Mouse (Mus musculus) retina, postnatal 1 day (tissue): ENCODE results near the gene Cd37.

ENCODE experiments used
- DNase-seq: peaks from one replicate; pipeline ENCODE4 v3.0.0-alpha.2; 2012

The Cd37 gene

DNA sequence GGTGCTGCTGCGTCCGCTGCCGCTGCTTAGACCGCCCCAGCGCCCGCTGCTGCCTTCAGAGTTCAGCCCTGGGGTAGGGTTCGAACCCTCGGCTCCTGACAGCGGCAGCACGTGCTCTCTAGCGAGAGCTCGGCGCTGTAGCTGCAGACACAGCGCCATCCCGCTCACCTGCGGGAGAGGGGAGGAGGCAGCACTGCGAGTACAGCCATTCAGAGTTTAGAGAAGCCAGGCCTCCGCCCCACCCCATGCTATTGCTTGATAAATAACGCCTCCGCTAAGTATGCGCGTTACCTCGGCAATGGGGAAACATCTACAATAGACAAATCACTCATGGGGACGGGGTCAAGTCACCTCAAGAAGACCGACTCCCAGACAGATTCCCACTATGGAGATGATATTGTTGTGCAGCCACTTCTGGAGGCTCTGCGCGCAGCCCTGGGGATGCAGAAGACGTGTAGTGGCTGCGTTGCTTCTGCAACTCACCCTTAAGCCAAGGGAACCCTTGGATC, 4.5 kb downstream of the Cd37 start:
- no peak for DNase-seq

DNA sequence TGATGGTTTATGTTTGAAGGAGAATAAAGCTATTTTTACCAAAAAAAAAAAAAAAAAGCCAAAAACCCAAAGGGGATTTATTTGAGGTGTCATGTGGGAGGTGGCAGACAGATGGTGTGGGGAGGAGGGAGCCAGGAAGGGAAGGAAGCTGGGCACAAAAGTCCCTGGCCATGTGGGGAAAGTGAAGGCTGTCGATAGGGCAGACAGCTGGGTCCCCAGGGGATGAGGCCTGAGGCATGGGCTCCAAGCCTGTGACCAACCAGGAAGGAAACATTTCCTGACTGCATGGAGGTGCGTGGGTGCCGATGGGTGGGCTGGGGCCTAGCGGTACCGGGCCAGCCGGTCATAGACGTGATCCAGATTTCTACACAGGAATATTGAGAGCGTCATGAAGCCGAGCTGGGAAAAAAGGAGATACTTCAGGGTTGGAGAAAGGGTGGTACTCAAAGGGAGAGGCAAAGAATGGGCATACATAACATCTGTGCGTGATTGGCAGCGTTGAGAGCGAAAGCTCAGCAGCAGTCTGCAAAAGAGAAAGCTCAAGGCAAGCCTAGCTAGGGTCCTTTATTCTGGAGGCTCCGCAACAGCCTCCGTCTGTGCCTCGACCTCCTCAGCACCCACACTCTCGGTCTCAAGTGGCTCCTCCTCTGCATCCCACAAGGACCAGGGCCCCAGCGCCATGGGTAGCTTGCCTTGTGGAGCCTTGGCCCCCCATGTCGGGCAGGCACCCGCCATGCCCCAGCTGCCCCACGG, 5.2 kb downstream of the Cd37 start:
- no peak for DNase-seq

DNA sequence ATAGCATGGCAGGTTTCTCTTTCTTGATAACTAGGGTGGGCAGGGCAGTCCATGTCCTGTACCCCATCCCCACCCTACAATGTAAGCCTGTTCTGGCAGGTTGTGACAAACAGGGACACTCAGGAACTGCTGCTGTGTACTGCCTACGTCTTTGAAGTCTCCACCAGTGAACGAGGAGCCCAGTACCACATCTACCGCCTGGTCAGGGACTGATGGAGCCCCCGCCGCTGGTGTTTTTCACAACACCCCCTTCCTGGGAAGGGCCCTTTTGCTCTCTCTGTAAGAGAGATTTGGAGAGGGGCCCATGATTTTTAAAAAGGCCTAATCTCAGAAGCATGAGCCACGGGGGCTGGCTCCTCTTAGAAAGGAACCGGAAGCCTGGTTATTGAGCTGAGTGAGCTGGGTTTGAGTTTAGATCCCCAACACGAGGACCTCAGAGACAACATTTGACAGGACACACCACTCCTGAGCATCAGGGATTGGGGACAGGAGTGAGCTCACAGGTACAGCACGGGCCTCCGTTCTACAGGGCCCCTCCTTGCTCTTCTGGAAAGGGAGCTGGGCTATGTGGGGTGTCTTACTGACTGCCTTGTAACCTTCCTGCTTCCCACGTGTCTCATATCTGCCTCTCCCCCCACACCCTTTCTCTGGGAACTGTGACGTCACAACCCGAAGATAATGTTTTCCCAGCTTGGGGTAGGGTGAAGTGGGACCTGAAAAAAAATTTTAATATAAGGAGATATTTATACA, 6.0 kb downstream of the Cd37 start:
- DNase-seq = no peak

DNA sequence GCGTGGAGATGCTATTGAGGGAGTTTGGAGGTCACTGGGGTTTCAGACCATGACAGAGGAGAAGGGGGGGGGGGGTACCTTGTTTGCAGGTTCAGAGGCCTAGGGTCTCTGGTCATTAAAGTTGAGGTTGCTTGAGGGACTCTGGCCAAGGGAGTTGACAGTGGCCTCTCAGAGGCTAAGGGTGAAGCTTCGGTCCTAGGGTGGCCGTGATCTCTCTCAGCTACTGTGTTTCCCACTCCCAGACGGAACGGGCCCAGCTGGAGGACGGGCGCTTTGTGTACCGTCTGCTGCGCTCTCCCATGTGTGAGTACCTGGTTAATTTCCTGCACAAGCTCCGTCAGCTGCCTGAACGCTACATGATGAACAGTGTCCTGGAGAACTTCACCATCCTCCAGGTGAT, 7.0 kb downstream of the Cd37 start:
- DNase-seq = no peak

DNA sequence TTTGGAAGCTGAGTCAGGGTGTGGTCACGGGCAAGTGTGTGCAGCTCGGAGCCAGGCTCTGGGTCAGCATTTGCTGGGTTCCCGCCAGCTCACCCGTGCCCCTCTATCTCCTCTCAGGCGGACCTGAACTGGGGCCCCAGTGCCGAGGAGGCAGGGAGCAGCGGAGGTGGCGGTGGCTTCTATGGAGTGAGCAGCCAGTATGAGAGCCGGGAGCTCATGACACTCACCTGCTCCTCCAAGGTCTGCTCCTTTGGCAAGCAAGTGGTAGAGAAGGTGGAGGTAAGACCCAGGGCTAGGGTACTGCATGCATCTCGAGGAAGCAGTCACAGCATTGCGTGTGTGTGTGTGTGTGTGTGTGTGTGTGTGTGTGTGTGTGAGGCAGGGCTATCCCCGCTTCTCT, 7.7 kb downstream of the Cd37 start:
- DNase-seq = no peak

DNA sequence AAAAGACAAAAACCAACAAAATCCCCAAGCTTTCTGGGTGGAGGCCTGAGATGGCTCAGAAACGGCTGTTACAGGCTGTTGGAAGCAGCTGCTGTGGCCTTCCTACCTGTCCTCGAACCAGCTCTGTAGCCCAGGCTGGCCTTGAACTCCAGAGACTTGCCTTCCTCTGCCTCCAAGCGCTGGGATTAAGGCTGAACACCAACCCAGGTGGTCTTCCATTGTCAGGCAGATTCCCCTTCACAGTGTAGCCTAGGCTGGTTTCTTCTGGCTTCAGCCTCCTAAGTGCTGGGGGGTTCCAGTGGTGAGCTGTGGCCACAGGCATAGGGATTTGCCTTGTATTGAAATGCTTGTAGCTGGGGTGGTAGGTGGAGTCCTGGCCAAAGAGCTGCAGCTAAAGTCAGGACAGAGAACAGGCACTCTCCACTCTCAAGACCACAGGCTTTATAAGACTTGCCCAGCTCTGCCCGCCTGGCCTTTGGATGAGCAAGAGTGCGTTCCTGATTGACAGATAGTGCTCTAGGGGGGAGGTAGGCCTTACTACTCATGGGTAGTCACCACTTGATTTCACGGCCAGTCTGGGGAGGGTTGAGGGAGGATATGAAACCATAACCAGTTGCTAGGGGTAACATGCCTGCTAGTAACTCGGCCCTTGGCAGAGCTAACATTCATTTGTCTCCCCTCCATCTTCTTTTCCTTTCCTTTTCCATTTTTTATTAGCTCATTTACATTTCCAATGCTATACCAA, 9.3 kb downstream of the Cd37 start:
- DNase-seq = no peak

DNA sequence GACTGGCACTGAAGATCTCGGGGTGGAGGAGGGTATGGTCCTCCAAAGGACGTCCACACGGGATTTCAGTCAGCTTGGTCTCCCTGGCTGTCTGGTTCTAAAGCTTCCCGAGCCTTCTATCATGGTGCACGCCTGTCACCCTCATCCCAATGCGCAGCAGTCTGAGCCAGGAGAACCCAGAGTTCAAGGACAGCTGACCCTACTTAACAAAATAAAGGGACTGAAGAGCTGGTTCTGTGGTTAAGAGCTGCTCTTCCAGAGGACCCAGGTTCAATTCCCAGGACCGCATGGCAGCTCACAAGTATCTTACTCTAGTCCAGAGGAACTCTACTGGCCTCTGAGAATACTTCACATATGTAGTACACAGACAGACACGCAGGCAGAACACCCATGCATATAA, 9.9 kb downstream of the Cd37 start:
- no peak for DNase-seq

DNA sequence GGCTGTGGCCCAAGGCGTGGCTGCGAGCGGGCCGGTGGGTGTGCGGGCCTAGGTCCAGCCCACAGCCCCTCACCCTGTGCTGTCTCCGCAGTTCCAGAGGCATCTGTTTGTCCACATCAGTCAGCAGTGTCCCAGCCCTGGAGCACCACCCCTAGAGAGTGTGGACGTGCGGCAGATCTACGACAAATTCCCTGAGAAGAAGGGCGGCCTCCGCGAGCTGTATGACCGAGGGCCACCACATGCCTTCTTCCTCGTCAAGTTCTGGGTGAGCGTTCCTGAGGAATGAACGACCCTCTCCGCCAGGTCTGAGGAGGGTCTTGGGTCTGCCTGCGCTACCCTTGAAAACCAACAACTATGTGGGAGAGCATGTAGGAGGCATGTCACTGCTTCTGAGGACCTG, 10.4 kb downstream of the Cd37 start:
- DNase-seq = no peak

DNA sequence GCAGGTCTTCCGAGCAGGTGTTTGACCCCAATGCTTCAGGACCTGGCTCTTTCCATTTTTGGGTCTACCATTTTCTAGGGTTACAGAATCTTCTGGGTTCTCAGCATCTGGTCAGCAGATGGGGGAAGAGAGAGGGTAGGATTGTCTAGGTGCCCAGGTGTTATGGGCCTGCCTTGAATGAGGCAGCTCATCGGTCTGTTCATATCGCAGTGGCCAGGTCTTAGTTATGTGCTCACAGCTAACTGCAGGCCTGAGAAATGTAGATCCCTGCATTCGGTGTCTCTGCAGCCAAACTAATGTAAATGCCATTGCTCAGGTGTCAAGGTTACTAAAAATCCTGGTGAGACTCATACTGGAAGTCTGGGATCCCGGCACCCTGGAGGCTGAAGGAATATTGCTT, 12.5 kb downstream of the Cd37 start:
- DNase-seq = no peak

DNA sequence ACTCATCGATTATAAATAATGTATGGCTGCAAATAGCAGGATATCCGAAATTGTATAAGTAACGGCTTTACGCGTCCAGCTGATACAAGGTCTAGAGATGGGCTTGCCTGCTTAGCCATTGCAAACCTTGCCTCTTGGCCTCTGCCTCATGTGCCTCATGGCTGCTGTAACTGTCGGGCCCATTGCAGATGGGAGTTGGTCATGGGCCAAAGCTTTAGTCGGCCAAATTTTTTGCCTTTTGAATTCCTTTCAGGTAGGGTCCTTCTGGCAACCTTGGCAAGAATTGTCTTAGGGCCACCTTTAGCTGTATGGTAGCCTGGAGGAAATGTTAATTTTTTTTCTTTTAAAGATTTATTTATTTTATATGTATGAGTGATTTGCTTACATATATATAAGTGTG, 14.1 kb downstream of the Cd37 start:
- DNase-seq = no peak

DNA sequence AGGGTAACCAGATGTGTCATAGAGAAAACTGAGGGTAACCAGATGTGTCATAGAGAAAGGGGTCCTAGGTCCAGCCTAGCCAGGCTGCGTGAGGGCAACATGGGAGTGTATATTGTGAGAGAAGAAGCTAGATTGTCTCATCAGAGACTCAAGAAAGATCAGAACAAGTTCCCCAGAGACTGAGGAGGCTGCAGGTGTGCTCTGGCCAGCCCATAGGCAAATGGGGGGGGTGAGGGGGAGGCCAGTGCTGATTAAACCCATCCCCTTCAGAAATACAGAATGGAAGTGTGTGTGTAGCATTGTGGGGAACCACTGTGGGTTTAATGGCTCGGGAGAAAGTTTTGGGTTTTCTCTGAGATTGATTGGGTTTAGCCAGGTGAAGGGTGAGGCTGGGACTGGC, 17.2 kb downstream of the Cd37 start:
- no peak for DNase-seq

DNA sequence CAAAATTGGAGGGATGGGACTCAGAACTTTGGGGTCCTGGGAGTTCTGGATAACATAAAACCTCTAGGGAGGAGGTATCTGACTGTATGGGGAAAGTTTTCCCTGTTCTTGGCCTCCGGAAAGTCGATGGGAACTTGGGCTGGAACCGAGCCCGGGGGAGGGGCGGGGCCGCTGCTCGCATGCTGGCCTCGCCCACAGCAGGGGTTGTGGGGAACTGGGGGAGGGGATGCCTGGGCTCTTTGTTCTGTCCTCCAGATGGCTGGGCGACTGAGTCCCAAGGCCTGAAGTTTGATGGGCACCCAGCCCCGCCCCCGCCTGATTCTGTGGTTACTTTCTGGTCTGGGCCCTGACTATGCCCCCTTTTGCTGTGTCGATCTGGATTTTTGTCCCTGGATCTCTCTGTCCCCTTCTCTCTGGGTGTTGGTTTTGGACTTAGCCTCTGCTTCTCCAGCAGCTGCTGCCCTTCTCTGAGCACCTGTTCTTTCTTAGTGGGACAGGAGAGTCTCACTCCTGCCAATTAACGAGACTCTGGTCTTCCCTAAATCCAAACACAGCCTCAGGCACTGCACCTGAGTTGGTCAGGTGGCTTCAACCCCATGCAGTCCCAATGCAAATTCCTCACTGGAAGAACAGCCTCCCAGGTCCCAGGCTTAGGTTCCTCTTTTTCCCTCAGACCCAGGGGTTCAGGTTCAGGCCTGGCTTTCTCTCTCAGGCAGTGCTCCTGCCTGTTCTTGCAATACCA, 22.3 kb downstream of the Cd37 start:
- peak; percentile 94 for DNase-seq

DNA sequence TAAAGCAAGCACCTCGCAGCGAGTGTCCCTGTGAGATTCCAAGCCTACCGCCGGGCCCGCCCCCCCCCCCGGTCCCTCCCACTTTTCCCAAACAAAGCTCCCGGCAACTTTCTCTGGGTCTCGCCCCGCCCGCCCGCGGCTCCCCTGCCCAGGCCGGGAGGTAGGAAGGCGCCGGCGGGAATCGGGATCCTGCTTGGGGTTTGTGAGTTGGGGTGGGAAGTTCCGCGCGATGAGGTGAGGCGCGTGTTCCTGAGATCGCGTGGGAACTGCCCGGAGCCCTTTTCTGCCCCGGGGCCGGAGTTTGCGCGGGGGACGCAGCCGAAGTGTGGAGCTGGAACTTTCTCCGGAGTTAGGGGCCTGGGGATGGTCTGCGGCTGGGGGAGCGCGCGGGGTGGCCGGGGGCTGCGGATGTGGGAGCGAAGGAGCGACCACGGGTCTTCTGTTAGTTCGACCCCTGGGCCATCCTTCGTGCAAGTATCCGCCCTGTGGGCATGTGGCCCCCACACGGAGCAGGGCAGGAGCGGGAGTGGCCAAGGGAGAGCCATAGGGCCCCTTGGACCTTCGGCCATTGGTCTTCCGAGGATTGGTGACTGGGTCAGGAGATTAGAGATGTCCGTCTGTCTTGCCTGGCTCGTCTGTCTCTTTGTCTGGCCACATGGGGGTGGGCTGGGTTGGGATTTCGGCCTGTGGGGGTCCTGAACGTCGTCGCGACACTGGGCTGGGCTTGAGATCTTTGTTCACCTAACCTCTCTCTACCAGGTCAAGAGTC, 23.1 kb downstream of the Cd37 start, which contains the start of gene Tead2:
Gene Tead2, plus strand, starts transcription at position 81 of the 769 bp plus-strand sequence.
- peak; percentile 82 for DNase-seq

DNA sequence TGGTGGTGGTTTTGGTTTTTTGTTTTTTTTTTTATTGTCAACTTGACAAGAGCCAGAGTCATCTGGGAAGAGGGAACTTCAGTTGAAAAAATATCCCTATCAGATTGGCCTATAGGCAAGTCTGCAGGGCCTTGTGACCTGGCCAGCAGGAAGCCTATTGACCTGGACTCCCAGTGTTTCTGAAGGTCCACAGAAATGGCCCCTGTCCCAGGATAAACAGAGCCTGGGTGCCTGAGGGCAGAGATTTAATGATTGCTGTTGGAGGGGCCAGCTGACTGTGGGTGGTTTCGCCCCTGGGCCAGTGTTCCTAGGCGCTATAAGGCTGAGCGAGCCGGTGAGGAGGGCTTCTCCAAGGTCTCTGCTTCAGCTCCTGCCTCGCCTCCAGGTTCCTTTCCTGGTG, 25.2 kb downstream of the Cd37 start:
- DNase-seq = no peak

DNA sequence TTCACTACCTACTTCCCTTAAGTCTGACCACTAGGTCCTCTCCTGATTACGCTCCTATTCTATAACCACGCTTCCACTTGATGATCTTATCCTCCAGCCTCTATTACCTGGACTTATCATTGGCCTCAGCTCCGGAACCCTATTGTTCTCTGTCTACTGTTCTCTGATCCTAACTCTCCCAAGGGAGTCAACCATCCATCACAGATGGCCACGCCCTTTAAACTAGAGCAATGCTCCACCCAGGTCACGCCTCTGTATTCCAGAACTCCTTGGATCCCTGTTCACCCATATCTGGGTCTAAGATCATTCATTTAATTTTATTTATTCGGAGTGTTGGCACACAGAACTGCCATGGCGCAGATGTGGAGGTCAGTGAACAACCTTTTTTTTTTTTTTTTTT, 26.6 kb downstream of the Cd37 start:
- DNase-seq = no peak

DNA sequence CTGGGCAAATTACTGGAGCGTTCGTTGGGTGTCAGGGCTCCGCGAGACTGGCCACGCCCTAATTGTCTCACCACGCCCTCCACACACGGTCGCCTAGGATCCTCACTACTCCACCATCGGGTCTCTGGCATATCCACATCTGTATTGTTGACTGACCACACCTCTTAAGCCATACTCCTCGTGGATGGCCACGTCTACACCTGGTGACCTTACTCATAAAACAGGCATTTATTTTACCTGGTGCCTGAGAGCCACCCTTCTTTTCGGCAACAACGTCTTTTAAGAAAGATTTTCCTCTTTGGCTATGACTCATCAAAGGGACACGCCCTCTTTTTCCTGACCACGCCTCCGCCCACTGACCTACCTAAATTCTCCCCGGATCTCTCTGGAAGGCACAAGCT, 27.1 kb downstream of the Cd37 start, which contains the start of gene Dkkl1:
Gene Dkkl1, minus strand, starts transcription at position 297 of the 401 bp plus-strand sequence.
- DNase-seq = peak; percentile 27

DNA sequence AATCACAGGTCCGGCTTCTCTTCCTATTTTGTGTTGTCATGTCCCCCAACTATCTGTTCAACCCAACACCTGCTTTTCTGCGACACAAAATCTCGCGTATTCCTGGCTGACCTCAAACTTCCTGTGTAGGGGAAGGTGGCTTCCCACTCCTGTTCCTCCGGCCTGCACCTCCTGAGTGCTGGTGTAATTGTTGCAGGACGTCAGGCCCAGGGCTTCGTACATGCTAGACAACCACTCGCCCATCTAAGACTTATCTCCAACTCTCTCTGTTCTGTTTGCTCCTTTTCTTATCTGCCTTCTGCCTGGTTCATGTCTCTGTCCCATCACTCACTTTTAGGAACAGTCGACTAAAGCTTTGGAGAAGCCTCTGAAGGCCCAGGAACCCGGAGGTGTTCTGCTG, 27.8 kb downstream of the Cd37 start:
- no peak for DNase-seq

DNA sequence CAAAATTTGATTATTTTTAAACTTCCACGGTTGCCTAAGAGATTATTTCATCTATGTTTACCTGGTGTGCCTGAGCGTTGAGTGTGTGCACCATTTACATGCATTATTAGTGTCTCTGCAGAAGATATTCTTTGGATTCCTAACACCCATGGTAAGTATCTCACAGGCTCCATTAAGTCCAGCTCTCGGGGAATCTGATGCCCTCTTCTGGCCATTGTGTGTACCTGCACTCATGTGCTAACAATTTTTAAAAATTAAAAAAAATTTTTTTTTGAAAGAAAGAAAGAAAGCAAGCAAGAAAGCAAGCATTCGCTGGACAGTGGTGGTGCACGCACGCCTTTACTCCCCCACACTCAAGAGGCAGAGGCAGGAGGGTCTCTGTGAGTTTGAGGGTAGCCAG, 30.7 kb downstream of the Cd37 start:
- DNase-seq = no peak

DNA sequence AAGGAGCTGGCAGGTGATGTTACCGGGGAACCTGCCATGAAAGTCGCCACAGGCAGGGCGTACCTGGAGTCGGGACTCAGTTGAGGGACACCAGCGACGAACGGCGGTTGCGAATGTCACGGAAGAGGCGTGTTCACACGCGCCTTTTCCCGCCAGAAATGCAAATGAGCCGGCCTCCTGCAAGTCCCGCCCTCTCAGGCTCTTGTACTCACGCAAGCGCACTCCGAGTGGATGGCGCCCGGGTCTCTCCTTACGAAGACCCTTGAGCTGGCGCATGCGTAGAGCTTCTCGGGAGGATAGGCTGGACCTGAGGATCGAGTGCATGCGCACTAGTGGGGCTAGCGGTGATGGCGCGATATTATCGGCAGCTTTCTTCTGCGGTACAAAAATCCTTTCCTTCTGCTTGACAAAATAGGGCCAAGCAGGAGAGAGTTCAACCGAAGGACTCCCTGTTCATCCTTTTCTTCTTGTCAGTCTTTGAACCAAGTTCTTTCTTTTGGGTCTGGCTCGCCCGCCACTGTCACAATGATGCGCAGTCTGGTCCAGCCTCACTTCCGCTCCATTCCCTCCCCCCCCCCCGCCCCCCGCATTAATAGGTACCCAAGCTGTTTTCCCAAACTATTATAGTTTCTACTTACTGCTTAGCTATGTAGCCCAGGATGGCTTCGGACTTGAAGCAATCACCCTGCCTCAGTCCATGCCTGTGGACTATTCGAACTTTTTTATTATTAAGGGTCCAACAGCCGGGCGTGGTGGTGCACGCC, 34.4 kb downstream of the Cd37 start, which contains the start of gene Ccdc155:
Gene Ccdc155, minus strand, starts transcription at position 513 of the 764 bp plus-strand sequence.
- peak; percentile 99 for DNase-seq

DNA sequence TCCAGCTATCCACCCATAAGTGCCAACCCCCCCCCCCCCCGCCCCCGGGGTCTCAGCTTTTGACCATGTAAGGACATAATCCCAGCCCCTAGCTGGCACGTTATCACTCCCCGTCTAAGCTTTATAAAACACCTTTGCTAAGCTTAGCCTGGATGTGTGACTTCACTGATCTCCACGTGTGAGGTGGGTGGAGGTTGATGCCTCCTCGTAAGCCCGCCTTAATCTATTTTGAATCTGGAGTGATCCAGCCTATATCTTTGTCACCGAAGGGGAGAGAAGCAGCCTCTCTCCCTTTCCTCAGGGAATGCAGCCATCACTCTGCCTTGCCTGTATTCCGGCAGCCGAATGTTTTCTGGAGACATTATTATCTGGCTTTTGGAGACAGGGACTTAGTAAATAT, 36.3 kb downstream of the Cd37 start:
- DNase-seq = peak; percentile 23

DNA sequence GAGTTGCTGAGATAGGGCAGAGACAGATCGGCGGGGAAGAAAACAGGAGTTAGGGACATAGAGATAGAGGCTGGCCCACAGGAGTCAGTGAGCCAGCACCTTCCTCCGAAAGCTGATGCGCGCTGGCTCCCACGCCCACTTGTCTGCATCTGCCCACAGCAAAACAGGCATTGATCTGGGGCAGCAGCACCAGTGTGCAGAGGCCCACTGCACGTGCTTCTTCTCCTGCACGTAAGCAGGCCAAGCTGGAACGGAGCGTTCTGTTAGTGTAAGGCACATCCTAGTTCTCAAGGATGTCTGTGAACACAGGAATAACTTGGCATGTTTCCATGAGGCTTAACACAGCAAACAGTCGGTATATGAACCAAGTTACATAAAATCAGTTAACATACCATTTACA, 40.0 kb downstream of the Cd37 start:
- no peak for DNase-seq
